Mouse (Mus musculus): ENCODE results near the gene Gm28729.

Gene Gm28729

GRCm38 (mm10) chr9:96461607-96462006 is 63.5 kb downstream of the Gm28729 start:
- DNase-seq (ENCODE audit: low spot score in 2 of 2), result no peak

DNA sequence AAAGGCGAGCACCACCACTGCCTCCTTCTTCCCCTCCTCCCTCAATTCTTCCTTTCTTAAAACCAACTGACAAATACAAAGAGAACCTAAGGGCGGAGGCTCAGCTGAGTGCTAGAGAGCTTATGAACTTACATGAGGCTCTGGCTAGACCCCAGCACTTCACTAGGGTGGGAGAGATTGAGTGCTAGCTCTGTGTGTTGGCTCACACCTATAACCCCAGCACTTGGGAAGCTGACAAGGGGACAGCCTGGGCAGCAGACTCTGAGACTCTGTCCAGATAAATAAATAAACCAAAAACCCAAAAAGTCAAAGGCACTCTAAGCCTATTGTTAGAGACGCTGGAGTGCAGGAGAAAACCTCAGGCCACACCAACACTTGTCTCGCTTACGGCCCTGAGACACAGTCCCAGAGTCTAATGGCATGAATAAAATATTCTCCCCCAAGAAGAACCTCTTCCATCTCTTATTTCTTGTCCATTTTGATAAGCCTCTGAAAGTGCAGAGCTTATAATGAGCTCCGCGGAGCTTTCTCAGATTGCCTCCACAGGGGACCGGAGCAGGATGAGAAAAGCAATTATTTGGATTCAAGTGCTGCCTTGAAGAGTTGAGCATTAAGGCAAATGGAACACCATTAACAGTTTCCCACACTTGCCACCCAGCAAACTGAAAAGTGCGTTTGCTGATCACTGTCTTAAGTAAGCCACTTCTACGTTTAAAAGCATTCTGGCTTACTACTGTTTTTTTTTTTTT is 64.8 kb downstream of the Gm28729 start:
- DNase-seq (ENCODE audit: low spot score in 2 of 2), result no peak

DNA sequence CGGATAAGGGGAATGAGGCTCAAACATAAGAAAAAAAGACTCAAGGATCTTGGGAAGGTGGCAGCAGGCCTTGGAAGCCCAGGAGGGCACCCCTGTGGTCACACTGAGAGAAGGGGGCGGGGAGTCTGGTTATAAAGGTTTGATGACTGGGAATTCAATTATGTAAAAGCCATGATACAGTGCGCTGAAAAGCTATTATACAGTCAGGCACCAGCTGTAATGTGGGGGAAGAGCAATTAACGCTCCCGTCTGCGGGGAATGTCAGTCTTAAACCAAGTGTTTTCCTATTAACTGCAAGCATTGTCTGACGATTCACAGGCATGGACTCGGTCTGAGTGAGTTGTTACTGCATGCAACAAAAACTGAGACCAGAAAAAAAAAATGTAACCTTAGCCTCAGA is 69.4 kb downstream of the Gm28729 start:
- no peak for DNase-seq (ENCODE audit: low spot score in 2 of 2)

DNA sequence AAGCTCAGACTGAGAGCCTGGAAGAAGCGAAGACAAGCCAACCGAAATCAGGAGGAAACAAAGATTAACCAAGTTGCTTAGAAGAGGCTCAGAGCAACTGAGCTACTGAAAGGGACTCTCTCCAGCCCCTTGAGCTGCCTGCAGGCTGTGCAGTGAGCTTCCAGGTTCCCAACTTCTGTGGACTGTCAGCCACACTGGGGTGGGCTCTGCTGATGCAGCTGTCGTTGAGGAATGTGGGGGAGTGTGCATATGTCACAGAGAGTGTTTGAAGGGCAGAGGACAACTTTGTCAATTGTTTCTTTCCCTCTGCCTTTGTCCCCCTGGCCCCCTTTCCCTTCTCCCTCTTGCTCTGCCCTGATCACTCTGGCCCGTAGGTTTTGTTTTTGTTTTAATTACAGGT is 72.1 kb downstream of the Gm28729 start:
- DNase-seq (ENCODE audit: low spot score in 2 of 2), result no peak

DNA sequence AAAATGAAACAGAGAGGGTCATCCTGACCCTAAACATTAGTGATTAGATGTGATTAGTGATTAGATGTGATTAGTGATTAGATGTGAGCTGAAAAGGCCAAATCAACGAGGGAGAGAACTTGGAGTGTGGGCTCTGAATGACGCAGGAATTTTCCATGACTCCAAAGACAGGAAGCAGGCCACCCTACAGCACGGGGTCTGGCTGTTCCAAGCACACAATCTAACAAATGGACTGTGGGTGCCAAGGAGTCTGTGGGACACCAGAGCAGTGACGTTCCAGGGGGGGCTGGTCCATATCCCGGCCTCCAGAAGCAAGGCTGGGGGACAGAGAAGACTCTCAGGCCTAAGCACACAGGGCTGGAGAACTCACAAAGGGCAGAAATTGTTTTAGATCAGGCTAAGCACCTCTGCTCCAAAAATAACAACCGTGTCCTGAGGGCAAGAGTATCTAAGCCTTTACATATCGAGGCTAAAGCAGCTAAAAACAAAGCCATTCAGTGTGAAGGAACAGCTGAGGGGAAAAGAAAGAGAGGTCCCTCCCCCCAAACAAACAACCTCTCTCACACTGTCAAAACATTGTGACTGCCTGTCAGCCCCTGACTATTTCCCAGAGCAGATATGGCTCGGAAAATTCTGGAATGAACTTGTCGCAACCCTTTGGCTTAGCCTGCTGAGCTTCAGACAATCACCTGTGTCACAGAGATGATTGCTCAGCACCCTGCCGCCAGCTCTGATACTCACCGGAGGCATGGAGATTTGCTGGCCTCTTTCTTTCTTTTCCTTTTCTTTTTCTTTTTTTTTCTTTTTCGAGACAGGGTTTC is 74.0 kb downstream of the Gm28729 start:
- DNase-seq (ENCODE audit: low spot score in 2 of 2), result no peak

GRCm38 (mm10) chr9:96449514-96449913 is 75.5 kb downstream of the Gm28729 start:
- no peak for DNase-seq (ENCODE audit: low spot score in 2 of 2)

- no peak for DNase-seq (ENCODE audit: low spot score in 2 of 2)
Observed at GRCm38 (mm10) chr9:96445351-96445750, 79.7 kb downstream of the Gm28729 start.

DNA sequence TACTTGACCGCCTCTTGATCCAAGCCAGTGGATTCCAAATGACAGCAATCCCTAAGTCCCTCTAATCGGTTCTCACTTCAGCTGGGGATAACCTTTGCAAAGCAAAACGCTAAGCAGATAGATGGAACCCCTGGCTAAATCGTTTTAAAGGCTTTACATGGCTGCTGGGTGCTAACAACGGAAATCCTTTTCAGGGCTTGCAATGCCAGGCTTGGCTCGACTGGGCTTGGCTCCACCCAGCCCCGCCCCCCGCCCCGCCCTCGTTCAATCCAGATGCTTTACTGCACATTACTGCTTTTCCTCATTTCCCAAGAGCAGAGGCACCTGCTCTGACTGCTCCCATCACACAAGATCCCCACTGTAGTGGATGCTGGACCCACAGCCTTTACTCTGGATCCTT is 83.0 kb downstream of the Gm28729 start:
- peak in 1 of 2 experiments; percentile 12 for DNase-seq (ENCODE audit: low spot score in 2 of 2)

DNA sequence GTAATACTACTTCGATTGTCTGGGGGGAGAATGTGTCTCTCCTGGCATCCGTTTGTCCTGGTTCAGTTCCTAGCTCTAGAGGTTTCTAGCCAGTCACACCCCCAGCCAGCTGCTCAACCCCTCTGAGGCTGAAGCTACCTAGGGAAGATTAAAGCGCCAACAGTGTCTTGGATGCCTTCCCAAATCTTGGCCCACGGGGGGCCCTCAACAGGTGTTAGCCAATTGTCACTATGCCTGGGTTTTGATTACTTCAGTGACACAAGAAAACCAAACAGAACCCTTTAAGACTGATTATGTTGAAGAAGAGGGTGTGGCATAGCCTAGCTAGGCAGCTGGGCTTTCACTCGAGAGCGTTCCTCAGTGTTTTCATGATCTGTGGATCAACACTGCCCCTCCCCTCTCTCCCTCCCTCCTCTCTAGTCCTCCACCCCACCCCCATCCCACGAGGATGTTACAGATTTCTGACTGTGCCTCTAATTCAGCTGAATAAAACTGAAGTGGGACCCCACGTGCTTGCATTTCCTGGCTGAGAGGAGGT is 86.7 kb downstream of the Gm28729 start:
- peak in 1 of 2 experiments; percentile 10 for DNase-seq (ENCODE audit: low spot score in 2 of 2)

DNA sequence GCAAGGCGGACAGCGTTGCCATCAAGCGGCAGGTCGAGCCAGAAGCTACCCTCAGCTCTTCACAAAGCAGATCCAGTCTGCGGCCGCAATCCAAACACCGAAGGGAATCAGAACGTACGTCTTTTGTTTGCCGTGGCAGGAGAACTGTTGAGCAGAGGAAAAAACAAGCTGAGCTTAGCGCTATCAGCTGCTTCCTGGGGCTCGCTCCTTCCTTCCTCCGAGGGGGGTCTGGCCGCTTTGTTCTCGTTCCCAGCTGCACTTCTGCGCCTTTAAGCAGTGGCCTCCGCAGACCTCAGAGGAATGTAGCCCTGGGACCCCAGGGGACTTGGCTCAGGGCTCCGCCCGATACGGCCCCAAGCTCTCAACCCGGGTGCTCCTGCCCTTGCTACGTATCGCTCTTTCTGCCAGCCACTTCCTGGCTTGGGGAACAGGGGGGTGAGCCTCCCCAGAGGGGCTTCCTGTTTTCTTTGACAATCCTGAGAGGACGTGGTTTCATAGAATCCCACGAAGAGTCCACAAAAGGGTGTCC is 87.2 kb downstream of the Gm28729 start:
- DNase-seq (ENCODE audit: low spot score in 2 of 2), result peak; percentile 36 to 47

- no peak for DNase-seq (ENCODE audit: low spot score in 2 of 2)
Observed at GRCm38 (mm10) chr9:96436901-96437804, 87.9 kb downstream of the Gm28729 start.

Measured in spleen, postnatal 14 days (tissue).